Mouse (Mus musculus): Measurements from ENCODE around the gene Actr2. TPM values are rescaled to one million over a fixed set of nuclear protein-coding genes. Genes with fewer than 3 reads are reported as not detected.
"Not testable (repeated sequence)": the region's sequence is repeated elsewhere in the genome, so short reads cannot be mapped to it uniquely, and the experiment has no call there.

Actr2 gene
- total RNA-seq (2021) = 100 to 1,000 TPM; 341 to 358 TPM

DNA sequence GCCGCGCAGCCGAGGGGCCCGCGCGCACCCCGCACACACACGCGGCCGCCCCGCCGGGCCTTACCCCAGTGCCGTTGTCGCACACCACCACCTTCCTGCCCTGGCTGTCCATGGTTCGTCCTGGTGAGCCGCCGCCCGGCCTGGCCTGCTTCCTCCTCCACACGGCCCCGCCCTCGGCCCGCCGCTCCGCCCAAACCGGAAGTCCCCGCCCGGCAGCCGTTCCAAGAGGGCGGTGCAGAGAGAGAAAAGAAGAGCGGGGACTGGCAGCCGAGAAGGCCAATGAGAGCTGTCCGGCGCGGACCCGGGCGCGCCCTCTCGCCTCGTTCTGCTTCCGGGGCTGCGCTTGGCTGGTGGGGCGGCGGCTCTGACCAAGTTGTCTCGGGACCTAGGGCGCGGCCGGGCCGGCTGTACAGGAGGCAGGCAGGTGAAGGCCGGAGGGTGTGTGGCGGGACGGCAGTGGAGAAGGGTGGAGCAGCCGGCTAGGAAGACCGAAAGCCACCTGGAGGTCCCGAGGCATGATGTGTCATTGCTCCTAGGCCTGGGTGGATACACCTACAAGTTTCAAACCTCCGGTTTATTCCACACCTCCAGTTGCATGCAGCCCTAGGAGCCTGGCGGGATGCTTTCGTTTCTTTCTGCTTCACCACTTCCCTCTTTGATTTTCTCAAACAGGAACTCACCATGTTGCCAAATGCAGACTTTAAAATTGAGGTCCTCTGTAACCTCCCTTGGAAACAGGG, at the start of gene Actr2:
Actr2 (minus strand) TSS at position 173 of the 740 bp plus-strand sequence.
- DNase-seq = peak; percentile 95 to 96

DNA sequence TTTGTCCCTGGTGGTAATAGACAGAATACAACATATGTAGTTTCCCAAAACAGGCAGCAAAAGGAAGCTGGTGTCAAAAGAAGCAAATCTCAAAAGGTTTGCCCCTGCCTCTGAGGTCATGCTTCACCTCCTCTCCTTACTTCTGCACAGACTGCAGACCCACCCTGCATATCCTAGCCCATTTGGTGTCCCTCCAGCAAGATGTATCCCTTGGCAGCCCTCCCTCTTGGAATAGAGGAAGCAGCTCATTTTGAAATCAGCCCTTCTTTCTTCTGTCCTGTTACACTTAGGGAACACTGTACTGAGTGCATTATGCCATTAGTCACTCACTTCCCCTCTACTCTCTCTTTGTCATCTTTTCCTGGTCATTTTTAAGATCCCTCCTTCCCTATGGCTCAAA, 46.2 kb upstream of the Actr2 start:
- DNase-seq = no peak

DNA sequence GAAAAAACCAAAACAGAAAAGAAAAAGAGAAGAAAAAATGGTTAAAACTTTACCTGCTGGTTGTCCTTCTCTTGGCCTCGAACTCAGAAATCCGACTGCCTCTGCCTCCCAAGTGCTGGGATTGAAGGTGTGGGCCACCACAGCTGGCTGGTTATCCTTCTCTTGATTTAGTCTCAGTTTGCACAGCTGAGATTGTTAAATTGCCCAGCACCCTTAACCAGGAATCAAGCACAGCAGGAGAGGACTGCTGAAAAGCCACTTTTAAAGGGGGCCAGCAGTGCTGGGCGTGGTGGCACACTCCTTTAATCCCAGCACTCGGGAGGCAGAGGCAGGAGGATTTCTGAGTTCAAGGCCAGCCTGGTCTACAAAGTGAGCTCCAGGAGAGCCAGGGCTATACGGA, 40.8 kb upstream of the Actr2 start:
- not testable (repeated sequence) for DNase-seq

DNA sequence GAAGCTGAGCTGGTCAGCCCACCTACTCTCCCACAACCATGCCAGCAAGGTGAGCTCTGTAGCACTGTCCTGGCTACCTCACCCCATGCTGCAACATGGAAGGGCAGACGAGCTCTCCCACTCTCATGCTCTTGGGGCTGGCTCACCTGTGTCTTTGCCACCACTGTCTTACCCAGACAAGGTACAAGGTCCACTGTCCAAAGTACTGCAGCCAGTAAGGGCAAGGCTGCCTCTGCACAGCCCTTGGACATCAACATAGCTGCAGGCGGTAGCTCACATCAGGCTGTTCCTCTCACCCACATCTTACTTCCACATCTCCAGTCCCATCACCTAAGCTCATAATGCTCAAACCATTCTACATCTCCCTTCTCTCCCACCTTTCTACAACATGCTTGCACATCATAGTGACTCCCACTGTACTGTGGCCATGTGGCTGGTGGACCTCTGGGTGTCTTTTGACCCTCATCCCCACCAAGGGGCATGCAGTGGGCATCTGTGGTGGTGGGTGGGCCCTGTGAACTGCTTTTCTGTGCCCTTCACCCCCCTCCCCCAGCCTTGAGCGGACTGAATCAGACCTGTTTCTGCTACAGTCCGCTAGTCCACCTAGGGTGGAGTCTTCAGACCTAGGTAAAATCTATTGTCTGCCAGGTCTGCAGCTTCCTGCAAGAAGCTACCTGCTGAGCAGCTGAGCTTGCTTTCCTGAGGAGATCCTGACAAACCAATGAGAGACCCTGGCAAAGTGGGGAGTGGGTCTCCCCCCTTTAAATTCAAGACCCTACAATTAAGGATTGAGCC, 39.6 kb upstream of the Actr2 start:
- DNase-seq = no peak

DNA sequence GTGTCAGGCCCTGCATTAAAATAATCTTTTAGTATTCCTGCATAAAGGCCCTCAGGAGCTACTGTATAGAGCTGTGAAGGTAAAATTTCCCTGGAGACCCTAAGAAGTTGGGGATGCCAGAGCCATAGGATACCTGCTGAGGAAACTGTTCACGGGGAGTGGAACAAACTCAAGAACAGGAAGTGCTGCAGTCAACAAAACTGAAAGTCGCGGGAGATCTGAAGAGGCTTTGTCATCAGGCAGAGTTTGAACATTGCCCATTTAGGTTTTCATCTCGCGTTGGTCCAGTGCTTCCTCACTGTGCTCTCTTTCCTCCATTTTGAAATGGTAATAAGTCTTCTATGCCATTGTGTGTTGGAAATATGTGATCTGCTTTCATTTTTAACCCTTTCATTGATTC, 38.6 kb upstream of the Actr2 start:
- no peak for DNase-seq

DNA sequence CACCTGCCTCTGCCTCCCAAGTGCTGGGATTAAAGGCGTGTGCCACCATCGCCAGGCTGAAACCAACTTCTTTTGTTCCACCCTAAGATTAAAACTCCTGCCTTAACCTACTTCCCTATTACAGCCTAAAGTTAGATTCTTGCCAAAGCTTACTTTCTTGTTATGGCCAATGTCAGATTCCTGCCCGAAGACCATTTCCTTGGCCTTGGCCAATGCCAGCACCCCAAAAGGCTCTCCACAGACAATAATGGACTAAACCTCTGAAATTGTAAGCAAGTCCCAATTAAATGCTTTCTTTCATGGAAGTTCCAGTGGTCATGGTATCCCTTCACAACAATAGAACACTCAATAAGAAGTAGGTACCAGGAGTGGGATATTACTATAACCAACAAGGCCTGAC, 37.2 kb upstream of the Actr2 start:
- no peak for DNase-seq

DNA sequence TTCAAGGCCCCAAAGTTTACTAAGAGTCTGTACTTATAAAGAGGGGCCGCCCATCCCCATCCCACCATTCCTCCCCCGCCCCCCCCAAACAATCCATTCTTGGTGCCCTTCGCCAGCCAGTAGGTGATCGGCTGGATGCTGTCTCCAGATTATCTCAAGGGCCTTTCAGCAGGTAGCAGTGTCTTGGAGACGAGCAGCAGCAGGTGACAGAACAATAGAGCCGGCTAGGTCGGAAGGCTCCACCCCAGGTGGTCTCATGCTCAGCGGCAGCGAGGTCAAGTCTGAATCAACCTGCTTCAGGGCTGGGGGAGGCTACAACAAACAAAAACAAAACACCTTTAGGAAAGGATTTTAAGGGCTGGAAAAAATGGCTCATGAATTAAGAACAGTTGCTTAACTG, 32.7 kb upstream of the Actr2 start:
- no peak for DNase-seq

DNA sequence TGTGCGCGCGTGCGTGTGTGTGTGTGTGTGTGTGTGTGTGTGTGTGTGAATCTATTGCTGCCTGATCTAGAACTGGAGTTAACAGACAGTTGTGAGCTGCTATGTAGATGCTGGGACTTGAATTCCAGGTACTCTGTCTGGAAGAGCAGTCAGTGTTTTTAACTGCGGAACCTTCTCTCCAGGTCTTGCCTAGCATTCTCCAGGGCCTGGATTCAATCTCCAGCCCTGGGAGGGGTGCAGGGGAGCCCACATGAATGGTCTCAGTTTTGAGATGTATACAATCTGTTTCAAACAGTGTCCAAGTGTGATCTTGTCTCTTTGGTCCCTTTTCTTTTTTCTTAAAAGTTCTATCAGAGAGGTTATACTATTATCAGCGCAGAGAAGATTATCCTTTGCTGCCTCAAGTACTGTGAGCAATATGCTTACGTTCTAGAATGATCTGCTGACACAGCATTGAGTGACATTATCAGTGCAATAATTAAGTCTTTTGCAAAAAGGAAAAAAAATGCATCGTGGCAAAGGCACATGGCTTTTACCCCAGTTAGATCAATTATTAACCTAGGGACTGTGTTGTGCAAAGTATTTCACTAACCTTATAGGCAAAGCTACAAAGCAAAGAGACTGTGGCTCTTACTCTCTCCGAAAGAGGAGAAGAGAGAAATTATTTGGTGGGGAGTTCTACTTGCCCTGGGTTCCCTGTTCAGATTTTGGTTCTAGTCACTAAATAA, 32.0 kb upstream of the Actr2 start:
- DNase-seq = no peak

DNA sequence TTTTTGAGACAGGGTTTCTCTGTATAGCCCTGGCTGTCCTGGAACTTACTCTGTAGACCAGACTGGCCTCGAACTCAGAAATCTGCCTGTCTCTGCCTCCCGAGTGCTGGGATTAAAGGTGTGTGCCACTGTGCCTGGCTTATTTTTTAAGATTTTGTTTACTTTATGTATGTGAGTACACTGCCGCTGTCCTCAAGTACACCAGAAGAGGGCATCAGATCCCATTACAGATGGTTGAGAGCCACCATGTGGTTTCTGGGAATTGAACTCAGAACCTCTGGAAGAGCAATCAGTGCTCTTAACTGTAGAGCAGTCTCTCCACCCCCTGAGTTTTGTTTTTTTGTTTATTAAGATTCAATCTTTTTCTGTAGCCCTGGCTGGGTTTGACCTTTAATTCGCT, 31.0 kb upstream of the Actr2 start:
- DNase-seq = not testable (repeated sequence)

DNA sequence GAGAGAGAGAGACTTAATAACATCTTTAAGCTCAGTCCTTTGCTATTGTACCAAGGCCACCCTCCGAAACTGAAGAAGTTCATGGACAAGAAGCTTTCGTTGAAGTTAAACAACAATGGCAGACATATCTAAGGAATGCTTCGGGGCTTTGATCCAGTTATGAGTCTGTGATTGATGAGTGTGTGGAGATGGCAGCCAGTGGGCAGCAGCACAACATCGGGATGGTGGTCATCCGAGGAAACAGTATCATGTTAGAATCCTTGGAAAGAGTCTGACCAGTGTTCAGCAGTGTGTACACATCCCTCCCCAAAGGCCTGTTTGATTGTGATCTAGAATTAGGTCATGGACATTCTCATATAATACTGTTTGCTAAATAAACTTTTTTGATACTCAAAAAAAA, 29.8 kb upstream of the Actr2 start:
- DNase-seq = no peak

DNA sequence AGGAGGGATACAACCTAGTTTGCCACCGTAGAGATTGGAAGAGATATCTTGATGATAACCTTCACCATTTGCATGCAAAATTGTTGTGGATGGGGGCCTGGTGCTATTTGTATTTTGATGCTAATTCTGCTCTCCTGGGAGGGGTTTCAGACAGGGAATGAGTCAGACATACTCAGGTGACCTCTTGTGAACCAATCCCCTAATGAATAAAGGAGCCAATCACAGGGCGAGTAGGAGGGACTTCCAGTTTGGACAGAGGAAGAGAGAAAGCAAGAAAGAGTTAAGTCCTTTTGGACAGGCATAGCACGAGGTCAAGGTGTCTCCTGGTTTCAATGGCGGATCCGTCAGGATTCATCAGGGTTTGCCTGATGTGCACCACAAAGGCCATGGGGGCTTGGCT, 27.6 kb upstream of the Actr2 start:
- no peak for DNase-seq

DNA sequence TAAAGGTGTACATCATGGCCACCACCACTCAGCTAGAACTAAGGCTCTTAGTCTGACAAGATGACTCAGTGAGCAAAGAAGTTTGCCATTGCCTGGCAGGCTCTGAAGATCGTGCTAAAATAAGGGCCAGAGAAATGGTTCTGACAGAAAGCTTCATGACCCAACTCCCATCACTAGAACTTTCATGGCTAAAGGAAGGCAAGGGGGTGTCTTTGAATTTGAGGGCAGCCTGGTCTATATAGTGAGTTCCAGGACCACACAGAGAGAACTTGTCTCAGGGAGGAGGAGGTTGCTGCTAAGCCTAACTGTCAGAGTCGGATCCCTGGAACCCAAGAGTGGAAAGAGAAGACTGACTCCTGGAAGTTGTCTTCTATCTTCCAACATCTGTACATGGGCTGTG, 27.0 kb upstream of the Actr2 start:
- DNase-seq = no peak

DNA sequence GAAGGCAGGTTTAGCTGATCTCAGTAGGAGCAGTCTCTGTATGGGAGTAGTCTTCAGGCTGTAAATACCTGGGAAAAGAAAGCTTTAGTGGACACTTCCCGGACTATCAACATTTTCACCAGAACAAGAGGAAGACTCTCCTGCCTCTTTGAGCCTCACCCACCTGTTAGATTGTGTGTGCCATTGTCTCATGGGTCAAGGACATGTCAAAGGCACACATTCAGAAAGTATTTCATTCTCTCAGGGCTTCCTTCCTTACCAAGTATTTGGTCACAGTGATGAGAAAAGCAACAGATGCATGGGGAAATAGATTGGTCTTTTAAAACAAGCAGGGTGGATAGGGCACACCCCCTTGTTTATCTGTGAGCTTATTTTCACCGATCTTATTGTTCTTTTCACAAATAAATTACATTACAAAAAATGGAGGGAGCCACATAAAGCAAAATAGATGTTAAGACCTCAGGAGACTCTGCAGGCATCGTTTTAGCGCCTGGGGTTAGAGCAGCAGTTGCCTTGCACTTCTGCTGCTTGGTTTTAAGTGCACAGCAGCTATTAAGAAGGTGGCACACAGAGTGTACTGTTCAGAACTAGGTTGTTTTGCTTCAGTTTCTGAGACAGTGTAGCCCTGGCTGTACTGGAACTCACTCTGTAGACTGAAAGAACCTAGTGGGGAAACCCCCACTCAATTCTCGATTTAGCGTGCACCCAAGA, 25.9 kb upstream of the Actr2 start:
- DNase-seq = no peak

DNA sequence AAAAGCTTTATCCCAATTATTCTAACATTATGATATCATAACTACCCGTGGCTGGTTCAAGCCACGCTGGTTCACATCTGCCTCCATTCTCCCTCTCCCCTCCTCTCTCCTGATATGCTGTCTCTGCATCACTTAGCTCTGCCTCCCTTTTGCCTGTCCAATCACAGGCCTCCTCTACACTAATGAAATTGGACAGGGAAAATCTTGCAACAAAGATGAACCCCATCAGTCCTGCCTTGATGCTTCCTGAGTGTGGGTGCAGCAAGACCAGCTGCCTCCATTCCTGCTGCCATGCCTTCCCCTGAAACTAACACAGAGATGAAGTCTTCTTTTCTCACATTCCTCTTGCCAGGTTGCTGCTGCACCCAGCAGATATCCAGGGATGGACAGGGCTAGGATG, 25.2 kb upstream of the Actr2 start:
- no peak for DNase-seq

DNA sequence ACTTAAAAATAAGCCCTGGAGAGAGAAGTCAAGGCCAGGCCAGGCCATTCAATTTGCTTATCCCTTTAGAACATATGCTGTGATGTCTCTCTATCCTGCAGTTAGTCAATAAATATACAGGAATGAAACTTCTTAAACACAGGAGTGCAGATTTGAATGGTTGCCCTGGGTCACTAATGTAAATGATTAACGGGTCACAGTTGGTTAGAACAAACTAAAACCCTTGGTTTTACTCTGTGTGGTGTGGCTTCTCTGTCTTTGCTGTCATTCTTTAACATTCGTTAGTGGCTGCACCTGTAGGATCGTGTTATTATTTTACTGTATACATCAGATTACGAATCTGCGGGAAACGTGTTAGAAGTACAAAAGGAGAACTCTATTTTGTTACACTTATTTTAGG, 23.6 kb upstream of the Actr2 start:
- no peak for DNase-seq

DNA sequence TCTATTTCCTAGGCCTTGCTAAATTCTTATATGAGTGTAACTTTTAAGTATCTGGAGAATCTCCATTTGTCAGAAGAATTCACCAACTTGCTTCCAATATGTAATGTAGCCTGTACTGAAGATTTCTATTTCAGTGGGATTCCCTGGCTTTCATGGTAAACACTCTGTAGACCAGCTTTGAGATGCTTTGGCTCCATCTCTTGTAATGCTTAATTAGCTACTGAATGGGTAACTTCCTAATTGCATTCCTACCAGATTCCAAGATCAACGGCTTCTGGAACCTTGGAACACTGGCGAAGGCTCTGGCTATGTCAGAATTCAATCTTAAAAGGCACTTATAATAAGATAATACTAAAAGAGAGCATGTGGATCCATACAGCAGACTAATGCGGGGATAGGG, 22.2 kb upstream of the Actr2 start:
- DNase-seq = not testable (repeated sequence)

DNA sequence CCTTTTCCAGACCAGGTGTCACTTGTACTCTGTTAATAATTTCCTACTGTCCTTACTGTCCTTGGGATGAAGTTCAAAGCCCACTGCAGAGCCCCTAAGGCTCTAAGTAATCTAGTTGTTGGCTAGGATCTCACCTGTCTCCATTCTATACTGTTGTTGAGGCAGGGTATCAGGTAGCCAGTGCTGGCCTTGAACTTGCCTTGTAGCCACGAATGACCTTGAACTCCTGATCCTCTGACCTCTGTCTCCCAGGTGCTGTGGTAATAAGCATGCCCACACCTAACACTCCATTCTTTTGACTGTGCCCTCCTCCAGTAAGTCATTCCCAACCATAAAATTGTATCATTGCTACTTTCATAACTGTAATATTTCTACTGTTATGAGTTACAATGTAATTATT, 21.0 kb upstream of the Actr2 start:
- no peak for DNase-seq

DNA sequence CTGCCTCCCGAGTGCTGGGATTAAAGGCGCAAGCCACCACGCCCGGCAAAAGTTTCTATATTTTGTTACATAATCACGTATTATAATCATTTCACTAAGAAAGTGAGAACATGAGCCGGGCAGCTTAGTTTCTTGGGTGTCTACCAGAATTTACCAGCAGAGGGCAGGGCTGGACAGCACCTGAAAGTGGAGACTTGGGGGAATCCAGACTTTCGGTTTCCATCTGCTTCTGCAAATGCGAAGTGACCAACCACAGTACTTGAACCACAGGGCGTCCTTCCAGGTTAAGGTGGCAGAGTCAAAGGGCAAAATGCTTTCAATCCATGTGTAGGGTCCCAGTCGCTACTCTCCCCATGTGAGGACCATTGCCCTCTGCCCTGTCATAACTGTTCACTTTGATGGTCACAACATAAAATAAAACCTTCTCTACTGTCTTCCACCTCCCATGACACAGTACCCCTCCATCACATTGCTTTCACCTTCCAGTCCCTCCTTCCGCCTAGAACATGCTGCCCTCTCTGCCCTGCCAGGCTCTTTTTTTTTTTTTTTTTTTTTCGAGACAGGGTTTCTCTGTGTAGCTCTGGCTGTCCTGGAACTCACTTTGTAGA, 20.3 kb upstream of the Actr2 start:
- peak; percentile 65 to 66 for DNase-seq

DNA sequence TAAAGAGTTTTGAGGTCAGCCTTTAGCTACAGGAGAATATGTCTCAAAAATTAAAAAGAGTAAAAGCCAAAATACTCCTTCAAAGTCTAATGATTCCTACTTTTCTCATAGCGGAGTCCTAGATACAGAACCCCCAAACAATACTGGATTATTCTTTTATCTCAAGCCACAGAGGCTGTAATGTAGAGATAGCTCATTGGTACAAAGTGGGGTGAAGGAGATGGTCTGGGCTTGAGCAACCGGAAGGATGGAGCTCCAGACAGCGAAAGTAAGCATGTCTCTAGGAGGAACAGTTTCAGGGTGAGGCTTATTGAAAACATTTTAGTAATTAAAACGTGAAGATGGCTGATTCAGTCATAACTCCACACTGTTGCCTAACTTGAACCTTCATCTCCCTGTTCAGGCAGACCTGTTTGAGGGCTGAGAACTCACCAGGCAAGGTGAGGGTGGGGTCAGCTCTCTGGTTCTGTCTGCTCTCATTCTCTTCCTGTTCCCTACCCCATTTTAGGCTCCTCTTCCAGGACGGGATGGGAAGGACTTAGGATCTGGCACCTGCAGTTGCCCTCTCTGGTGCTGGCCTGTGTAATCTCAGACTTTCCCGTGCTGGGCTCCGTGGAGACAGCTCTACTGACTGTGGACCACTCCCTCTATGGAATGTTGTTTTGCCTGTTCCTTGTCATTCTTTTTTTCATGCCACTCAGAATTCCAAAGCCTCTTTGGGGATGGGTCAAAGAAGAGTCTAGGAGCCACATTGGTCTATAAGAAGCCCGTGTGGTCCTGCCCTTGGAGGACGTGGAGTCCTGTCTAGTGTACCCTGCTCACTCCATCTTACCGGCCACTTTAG, 14.2 kb upstream of the Actr2 start:
- DNase-seq = no peak

DNA sequence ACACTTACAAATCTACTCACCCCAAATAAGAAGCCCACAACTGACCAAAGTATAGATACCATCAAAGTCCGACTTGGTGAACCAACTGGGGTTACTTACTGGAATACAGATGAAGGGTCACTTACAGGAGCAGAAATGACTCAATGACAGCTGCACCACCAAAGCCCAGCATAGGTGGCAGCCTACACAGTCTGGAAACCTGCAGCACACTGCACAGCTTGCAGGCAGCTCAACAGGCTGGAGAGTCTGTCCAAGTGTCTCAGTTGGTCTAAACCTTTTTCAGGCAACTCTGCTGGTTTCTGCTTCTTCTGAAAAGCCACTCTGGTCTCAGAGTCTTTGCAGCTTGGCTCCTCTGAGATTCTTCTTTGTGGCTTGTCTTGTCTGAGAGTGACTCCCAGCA, 12.7 kb upstream of the Actr2 start:
- DNase-seq = no peak

DNA sequence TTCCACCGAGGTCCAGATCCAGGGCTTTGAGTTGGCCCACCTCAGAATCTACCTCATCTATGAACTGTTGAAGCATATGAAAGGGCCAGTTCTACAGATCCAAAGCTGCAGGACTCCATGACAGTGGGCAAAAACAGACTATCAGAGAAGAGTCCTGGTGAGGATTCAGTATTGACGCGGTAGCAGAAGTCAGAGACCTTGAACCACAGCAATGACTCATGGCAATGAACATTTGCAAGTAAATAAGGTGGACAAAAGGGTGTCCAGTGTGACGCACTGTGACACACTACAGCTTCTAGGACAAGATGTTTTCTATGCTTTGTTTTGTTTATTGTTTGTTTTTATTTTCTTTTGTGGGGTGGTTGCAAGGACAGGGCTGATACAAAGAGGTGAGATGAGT, 4.0 kb upstream of the Actr2 start:
- no peak for DNase-seq
